Mouse (Mus musculus): Measurements from ENCODE around the gene Cbarp. TPM values are rescaled to one million over a fixed set of nuclear protein-coding genes. Genes with fewer than 3 reads are reported as not detected.

Cbarp gene
- polyA plus RNA-seq, 1 experiment from 2014 or later: 0.65 TPM

DNA sequence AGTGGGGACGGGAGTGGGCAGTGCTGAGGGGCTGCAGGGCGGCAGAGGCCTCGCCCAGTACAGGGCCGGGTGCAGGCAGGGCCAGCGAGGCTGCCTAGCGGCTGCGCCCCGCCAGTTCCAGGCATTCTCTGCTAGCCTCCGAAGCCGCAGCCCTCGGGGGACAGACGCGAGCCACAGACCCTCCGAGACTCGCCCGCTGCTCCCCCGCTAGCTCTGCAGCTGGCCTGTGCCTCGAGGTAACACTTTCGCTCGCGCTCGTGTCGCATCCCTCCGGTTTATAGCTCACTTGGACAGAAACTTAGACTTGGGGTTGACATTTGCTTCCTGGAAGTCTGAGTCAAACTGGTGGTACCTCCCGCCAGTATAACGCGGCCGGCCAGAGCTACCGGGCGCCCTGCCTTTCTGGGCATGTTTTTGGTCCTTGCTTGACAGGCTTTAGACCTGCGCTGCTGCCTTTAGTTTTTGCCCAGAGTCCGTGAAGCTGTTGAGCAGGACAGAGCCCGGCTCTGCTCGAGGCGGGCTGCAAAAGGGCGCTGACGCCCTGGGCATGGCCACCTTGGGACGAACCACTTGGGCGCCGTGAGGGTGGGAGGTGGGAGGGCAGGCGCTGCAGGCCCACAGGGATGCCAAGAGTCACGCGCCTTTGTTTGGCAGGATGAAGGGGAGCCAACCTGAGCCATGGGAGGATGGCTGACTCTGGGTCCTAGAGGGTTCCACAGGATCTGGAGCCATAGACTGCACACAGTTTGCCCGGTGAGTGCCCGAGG lies 31.3 kb upstream of the Cbarp start:
- Histone ChIP-seq H3K27ac (ENCODE audit: low read length) (peak overlapping the region; percentile 90), H3K4me2 (ENCODE audit: low read depth, low read length) (peak overlapping the region; percentile 83), H3K4me1 (ENCODE audit: control insufficient read depth, low read depth, low read length) (peaks cover 33% of the 10 kb centered on the region), H3K9ac (ENCODE audit: low read depth, low read length) (peak overlapping the region; percentile 72), H3K36me3 (ENCODE audit: control insufficient read depth, insufficient read depth) (peaks cover 26% of the 10 kb centered on the region), H3K27me3 (ENCODE audit: control insufficient read depth, insufficient read depth, low read depth, low read length) (no peaks in the 10 kb centered on the region), H3K9me3 (replicated peaks; ENCODE audit: control insufficient read depth, low read length) (no peaks in the 10 kb centered on the region; the same call in 1 of the 2 replicates), H3K4me3 (ENCODE audit: low read depth, low read length) (peak overlapping the region; percentile 84)
- 89% methylated on average over 45 of the region's 45 CpGs for WGBS (ENCODE audit: insufficient replicate concordance)
- ATAC-seq (ENCODE audit: low read depth): no peak

GRCm38 (mm10) chr10:80171252-80171651 lies 30.6 kb upstream of the Cbarp start:
- H3K4me2 ChIP-seq (ENCODE audit: low read depth, low read length): no peak overlapping the region
- no peak overlapping the region for H3K9ac ChIP-seq (ENCODE audit: low read depth, low read length)
- H3K27me3 ChIP-seq (ENCODE audit: control insufficient read depth, insufficient read depth, low read depth, low read length): no peaks in the 10 kb centered on the region
- H3K36me3 ChIP-seq (ENCODE audit: control insufficient read depth, insufficient read depth): peaks cover 26% of the 10 kb centered on the region
- no peak overlapping the region for H3K4me3 ChIP-seq (ENCODE audit: low read depth, low read length)
- no peaks in the 10 kb centered on the region; the same call in 1 of the 2 replicates for H3K9me3 ChIP-seq (replicated peaks; ENCODE audit: control insufficient read depth, low read length)
- no peak overlapping the region for H3K27ac ChIP-seq (ENCODE audit: low read length)
- H3K4me1 ChIP-seq (ENCODE audit: control insufficient read depth, low read depth, low read length): peaks cover 39% of the 10 kb centered on the region
- 87% methylated on average over 15 of the region's 15 CpGs for WGBS (ENCODE audit: insufficient replicate concordance)
- no peak for ATAC-seq (ENCODE audit: low read depth)

DNA sequence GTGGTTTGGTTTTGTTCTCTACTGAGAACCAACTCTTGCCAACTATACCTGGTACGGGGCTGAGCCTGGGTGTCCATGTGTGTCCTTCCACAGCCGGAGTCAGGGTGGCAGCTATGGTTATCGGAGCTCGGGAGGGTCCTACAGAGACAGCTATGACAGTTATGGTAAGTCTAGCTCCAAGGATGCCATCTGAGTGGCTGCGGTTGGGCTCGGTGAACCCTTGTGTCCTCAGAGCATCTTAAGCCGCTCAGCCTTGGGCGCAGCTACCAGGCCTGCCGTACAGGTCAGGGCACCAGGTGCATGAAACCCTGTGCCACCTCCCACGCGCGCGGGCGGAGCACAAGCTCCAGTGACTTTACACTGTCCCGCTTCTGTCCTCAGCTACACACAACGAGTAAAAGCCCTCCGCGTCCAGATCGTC lies 30.0 kb upstream of the Cbarp start:
- ATAC-seq (ENCODE audit: low read depth): no peak
- Histone ChIP-seq H3K27ac (ENCODE audit: low read length) (no peak overlapping the region), H3K36me3 (ENCODE audit: control insufficient read depth, insufficient read depth) (peaks cover 26% of the 10 kb centered on the region), H3K4me3 (ENCODE audit: low read depth, low read length) (no peak overlapping the region), H3K9me3 (replicated peaks; ENCODE audit: control insufficient read depth, low read length) (no peaks in the 10 kb centered on the region; the same call in 1 of the 2 replicates), H3K4me2 (ENCODE audit: low read depth, low read length) (no peak overlapping the region), H3K9ac (ENCODE audit: low read depth, low read length) (no peak overlapping the region), H3K27me3 (ENCODE audit: control insufficient read depth, insufficient read depth, low read depth, low read length) (no peaks in the 10 kb centered on the region), H3K4me1 (ENCODE audit: control insufficient read depth, low read depth, low read length) (peaks cover 45% of the 10 kb centered on the region)
- WGBS (ENCODE audit: insufficient replicate concordance): 91% methylated on average over 19 of the region's 19 CpGs

DNA sequence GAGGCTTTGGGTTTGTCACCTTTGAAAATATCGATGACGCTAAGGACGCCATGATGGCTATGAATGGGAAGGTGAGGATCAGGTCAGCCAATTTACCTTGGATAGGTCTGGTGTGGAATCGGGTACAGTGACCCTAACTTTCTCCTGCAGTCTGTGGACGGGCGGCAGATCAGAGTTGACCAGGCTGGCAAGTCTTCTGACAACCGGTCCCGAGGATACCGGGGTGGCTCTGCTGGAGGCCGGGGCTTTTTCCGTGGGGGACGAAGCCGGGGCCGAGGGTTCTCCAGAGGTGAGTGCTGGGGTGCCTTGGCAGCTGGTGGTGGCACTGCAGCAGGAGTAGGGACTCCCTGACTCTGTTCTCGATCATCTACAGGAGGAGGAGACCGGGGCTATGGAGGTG lies 29.4 kb upstream of the Cbarp start:
- WGBS (ENCODE audit: insufficient replicate concordance): 88% methylated on average over 16 of the region's 16 CpGs
- H3K4me2 ChIP-seq (ENCODE audit: low read depth, low read length): no peak overlapping the region
- H3K4me3 ChIP-seq (ENCODE audit: low read depth, low read length): no peak overlapping the region
- ATAC-seq (ENCODE audit: low read depth): no peak
- no peaks in the 10 kb centered on the region for H3K27me3 ChIP-seq (ENCODE audit: control insufficient read depth, insufficient read depth, low read depth, low read length)
- H3K4me1 ChIP-seq (ENCODE audit: control insufficient read depth, low read depth, low read length): peaks cover 50% of the 10 kb centered on the region
- H3K9me3 ChIP-seq (replicated peaks; ENCODE audit: control insufficient read depth, low read length): no peaks in the 10 kb centered on the region; the same call in 1 of the 2 replicates
- H3K36me3 ChIP-seq (ENCODE audit: control insufficient read depth, insufficient read depth): peaks cover 26% of the 10 kb centered on the region
- no peak overlapping the region for H3K27ac ChIP-seq (ENCODE audit: low read length)
- no peak overlapping the region for H3K9ac ChIP-seq (ENCODE audit: low read depth, low read length)

DNA sequence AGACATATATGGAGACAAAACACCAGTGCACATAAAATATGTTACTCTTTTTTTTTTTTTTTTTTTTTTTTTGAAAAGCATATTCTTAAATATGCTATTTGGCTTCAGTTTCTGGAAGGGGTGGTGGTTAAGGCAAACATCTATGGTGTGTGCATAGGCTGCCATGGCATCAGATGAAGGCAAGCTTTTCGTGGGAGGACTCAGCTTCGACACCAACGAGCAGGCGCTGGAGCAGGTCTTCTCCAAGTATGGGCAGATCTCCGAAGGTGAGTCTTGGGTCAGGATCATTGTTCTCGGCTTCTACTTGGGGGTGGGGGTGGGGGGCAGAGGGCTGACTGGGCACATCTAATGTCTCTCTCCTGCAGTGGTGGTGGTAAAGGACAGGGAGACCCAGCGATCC lies 29.0 kb upstream of the Cbarp start:
- H3K27me3 ChIP-seq (ENCODE audit: control insufficient read depth, insufficient read depth, low read depth, low read length): no peaks in the 10 kb centered on the region
- no peak for ATAC-seq (ENCODE audit: low read depth)
- no peak overlapping the region for H3K9ac ChIP-seq (ENCODE audit: low read depth, low read length)
- H3K9me3 ChIP-seq (replicated peaks; ENCODE audit: control insufficient read depth, low read length): no peaks in the 10 kb centered on the region; the same call in 1 of the 2 replicates
- H3K27ac ChIP-seq (ENCODE audit: low read length): no peak overlapping the region
- WGBS (ENCODE audit: insufficient replicate concordance): 87% methylated on average over 7 of the region's 7 CpGs
- H3K4me2 ChIP-seq (ENCODE audit: low read depth, low read length): no peak overlapping the region
- no peak overlapping the region for H3K4me3 ChIP-seq (ENCODE audit: low read depth, low read length)
- H3K36me3 ChIP-seq (ENCODE audit: control insufficient read depth, insufficient read depth): peaks cover 26% of the 10 kb centered on the region
- peaks cover 50% of the 10 kb centered on the region for H3K4me1 ChIP-seq (ENCODE audit: control insufficient read depth, low read depth, low read length)

GRCm38 (mm10) chr10:80169070-80169469 lies 28.4 kb upstream of the Cbarp start:
- peak overlapping the region; percentile 87 for H3K4me3 ChIP-seq (ENCODE audit: low read depth, low read length)
- peak overlapping the region; percentile 92 for H3K9ac ChIP-seq (ENCODE audit: low read depth, low read length)
- 64% methylated on average over 1 of the region's 1 CpGs for whole genome bisulfite sequencing (ENCODE audit: insufficient replicate concordance)
- H3K4me2 ChIP-seq (ENCODE audit: low read depth, low read length): peak overlapping the region; percentile 69
- ATAC-seq (ENCODE audit: low read depth): no peak
- no peaks in the 10 kb centered on the region for H3K27me3 ChIP-seq (ENCODE audit: control insufficient read depth, insufficient read depth, low read depth, low read length)
- H3K27ac ChIP-seq (ENCODE audit: low read length): peak overlapping the region; percentile 98
- no peaks in the 10 kb centered on the region; the same call in 1 of the 2 replicates for H3K9me3 ChIP-seq (replicated peaks; ENCODE audit: control insufficient read depth, low read length)
- H3K36me3 ChIP-seq (ENCODE audit: control insufficient read depth, insufficient read depth): peaks cover 26% of the 10 kb centered on the region
- peaks cover 51% of the 10 kb centered on the region for H3K4me1 ChIP-seq (ENCODE audit: control insufficient read depth, low read depth, low read length)

DNA sequence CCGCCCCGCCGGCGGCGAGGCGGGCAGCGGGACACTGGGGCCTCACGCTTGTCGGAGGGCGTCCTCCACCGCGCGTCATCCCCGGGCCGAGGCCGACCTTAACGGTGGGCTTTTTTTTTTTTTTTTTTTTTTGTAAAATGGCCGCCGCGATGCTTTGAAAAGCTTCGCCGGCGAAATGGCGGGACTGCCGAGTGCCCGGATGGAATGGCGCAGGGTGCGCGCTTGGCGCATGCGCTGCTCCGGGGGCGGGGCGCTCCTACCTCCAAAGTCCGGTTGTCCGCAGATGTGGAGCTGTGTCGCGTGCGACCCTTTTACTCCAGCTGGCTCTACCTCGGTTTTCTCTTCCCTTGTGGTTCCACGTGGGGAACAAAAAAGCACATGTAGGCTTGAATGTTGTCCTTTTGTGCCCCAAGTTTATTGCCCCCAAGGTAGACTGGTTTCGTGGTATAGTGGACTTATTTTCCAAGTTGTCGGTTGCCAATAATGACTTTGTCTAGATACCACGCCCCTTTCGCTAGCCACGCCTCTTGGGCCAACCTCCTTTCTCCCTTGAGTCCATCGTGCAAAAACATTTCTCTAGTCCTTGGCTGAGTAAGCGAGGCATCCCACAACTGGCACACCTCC lies 27.5 kb upstream of the Cbarp start:
- Histone ChIP-seq H3K4me1 (ENCODE audit: control insufficient read depth, low read depth, low read length) (peaks cover 55% of the 10 kb centered on the region), H3K4me2 (ENCODE audit: low read depth, low read length) (peak overlapping the region; percentile 69), H3K9ac (ENCODE audit: low read depth, low read length) (peak overlapping the region; percentile 92), H3K27ac (ENCODE audit: low read length) (peak overlapping the region; percentile 98), H3K9me3 (replicated peaks; ENCODE audit: control insufficient read depth, low read length) (no peaks in the 10 kb centered on the region; the same call in 1 of the 2 replicates), H3K36me3 (ENCODE audit: control insufficient read depth, insufficient read depth) (peaks cover 26% of the 10 kb centered on the region), H3K27me3 (ENCODE audit: control insufficient read depth, insufficient read depth, low read depth, low read length) (no peaks in the 10 kb centered on the region), H3K4me3 (ENCODE audit: low read depth, low read length) (peak overlapping the region; percentile 87)
- ATAC-seq (ENCODE audit: low read depth): peak; percentile 56
- WGBS (ENCODE audit: insufficient replicate concordance): under 1% methylated on average over 37 of the region's 48 CpGs

DNA sequence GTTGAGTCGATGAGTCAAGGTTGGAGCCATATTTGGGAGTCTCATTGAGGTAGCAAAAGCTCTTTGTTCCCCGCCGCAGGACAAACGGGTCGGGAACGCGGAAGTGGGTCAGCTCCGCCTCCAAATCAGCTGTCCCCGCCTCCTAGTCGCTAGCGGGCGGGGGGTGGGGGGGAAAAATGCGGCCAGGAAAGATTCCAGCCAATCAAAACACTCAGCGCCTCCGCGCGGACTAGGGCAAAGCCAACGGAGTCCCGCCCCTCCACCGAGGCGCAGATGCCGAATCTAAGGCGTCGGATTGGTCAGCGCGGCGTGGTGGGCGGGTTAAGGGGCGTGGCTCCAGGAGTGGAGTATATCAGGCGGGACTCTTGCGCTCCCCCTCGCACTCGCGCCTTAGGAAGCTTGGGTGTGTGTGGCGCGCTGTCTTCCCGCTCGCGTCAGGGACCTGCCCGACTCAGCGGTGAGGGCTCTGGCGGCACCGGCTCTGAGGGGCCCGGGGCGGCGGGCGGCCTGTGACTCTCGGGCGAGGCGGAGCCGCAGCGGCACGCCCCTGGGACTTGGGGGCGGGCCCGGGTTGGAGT lies 26.9 kb upstream of the Cbarp start:
- peak overlapping the region; percentile 92 for H3K9ac ChIP-seq (ENCODE audit: low read depth, low read length)
- WGBS (ENCODE audit: insufficient replicate concordance): under 1% methylated on average over 54 of the region's 55 CpGs
- H3K27ac ChIP-seq (ENCODE audit: low read length): peak overlapping the region; percentile 98
- H3K36me3 ChIP-seq (ENCODE audit: control insufficient read depth, insufficient read depth): peaks cover 26% of the 10 kb centered on the region
- ATAC-seq (ENCODE audit: low read depth): peak; percentile 86
- H3K4me2 ChIP-seq (ENCODE audit: low read depth, low read length): peak overlapping the region; percentile 80
- H3K27me3 ChIP-seq (ENCODE audit: control insufficient read depth, insufficient read depth, low read depth, low read length): no peaks in the 10 kb centered on the region
- H3K4me1 ChIP-seq (ENCODE audit: control insufficient read depth, low read depth, low read length): peaks cover 59% of the 10 kb centered on the region
- no peaks in the 10 kb centered on the region; the same call in 1 of the 2 replicates for H3K9me3 ChIP-seq (replicated peaks; ENCODE audit: control insufficient read depth, low read length)
- peak overlapping the region; percentile 87 for H3K4me3 ChIP-seq (ENCODE audit: low read depth, low read length)

Data from liver, embryonic 16.5 days (tissue).